Mouse (Mus musculus) limb, embryonic 13.5 days (tissue): ENCODE measurements at regions not wholly inside any gene's neighbourhood (a gene's known extent, or its start where the extent isn't known, plus 50 kb on each side); places are given as distances from the start of the nearest gene placed in this dataset.
A peak's percentile ranks its signal among the peaks of the same experiment; 100 is the strongest.

ENCODE experiments used
- ATAC-seq: fragments of 200-750 bp; cut with Nextera tagmentation; 2 replicates; pipeline ENCODE4 v1.8.0; 2017; ENCODE audit warnings: low read depth, moderate number of reproducible peaks, moderate TSS enrichment; ENCODE audit not compliant: low FRiP score
- H3K27ac ChIP-seq: fragments of 300-500 bp; sonication (generic); 2 replicates; pipeline ENCODE4 v1.5.1; 2015; ENCODE audit warnings: inconsistent platforms, mild to moderate bottlenecking, moderate library complexity
- H3K27me3 ChIP-seq: fragments of 300-500 bp; sonication (generic); 2 replicates; pipeline ENCODE4 v1.6.1; 2015; ENCODE audit warnings: mild to moderate bottlenecking, inconsistent platforms
- H3K36me3 ChIP-seq: fragments of 300-500 bp; sonication (generic); 2 replicates; pipeline ENCODE4 v1.6.1; 2015; ENCODE audit warnings: inconsistent platforms, mild to moderate bottlenecking, moderate library complexity
- H3K4me1 ChIP-seq: fragments of 300-500 bp; sonication (generic); 2 replicates; pipeline ENCODE4 v1.6.1; 2015; ENCODE audit warnings: inconsistent platforms
- H3K4me2 ChIP-seq: fragments of 300-500 bp; sonication (generic); replicated peaks from 2 replicates; pipeline ENCODE4 v1.6.1; 2015; ENCODE audit warnings: inconsistent platforms, mild to moderate bottlenecking, moderate library complexity
- H3K4me3 ChIP-seq: fragments of 300-500 bp; sonication (generic); 2 replicates; pipeline ENCODE4 v1.5.1; 2015; ENCODE audit warnings: moderate library complexity, mild to moderate bottlenecking, inconsistent platforms
- H3K9ac ChIP-seq: fragments of 300-500 bp; sonication (generic); 2 replicates; pipeline ENCODE4 v1.6.1; 2015; ENCODE audit warnings: mild to moderate bottlenecking, inconsistent platforms
- H3K9me3 ChIP-seq: fragments of 300-500 bp; sonication (generic); 2 replicates; pipeline ENCODE4 v1.6.1; 2016; ENCODE audit warnings: inconsistent platforms
- WGBS: fragments of 180-500 bp; shearing (Covaris S2); methylation state at CpG from one replicate; pipeline ENCODE4 v1.1.7; 2015; 5-methylcytosine and 5-hydroxymethylcytosine counted together

DNA sequence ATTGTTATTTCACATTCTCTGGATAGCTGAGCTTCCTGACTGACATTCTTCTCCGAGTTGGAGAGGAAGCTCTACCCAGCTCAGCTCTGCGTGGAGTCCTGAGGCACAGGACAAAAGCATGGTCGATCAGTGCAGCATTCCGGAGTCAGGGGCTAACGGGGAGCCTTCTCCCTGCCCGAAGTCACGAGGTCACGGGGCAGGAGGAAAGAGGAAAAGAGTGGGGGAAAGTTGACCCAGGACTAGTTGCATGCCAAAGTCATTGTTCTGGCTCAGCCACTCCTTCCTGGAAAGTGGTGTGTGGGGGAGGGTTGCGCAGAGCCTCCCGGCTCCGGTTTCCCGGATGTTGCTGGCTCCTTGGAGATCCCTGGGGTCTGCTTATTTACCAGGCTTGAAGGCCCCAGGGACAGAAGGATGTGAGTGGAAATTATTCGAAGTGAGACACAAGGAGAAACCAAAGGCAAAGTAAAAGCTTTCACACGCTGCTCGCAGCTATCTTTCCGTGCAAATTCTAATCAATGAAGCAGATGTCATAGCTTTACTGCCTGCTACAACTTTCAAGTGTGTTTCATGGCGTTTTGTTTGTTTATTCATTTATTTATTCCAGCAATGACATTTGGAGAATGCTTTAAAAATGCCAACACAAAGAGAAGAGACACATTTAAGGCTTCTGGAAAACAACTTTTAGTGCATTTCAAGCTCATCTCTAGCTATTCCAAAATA, 221.8 kb downstream of the Fam43a start:
- ATAC-seq, result peak; percentile 79
- Histone ChIP-seq H3K4me1 (peaks cover 31% of the 10 kb centered on the region), H3K4me2 (peak overlapping the region; percentile 60), H3K27ac (0 out of 2 replicates have a peak overlapping the region, but pooled peaks have one; percentile 55), H3K9ac (peak overlapping the region; percentile 53), H3K36me3 (no peaks in the 10 kb centered on the region), H3K27me3 (no peaks in the 10 kb centered on the region), H3K4me3 (peak overlapping the region; percentile 25), H3K9me3 (no peaks in the 10 kb centered on the region)
- 9% methylated on average over 17 of the region's 17 CpGs for WGBS

DNA sequence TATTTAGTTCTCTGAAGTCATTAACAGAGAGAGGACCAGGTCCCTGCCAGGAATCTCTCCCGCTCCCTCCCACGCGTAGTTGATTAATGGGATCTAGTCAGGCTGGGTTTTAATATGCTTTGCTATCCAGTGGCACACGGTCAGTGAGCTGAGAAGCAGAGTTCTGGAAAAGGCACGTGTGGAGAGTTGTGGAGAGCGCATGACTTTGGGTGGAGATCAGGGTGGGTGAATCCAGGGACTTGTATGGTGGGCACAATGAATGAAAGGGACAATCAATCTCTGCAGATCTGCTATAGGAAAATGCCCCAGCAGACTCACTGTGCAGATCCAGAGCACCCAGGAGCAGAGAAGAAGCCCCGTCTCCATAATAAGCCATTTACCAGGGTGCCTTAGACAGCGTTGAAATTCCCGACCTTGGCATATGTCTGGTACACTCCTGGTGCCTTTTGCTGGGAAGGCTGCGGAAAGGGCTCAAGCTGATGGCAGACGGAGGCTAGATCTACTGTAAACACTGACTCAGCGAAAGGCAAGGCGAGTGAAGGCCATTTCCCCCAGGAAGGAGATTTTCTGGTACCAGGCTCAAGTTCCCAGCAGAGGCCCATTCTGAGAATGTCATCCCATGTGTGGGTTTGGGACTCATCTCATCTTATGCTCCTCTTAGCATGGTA, 222.5 kb downstream of the Fam43a start:
- Histone ChIP-seq H3K4me2 (no peak overlapping the region), H3K27me3 (no peaks in the 10 kb centered on the region), H3K27ac (peak overlapping the region; percentile 15; the same call in 1 of the 2 replicates), H3K9ac (no peak overlapping the region; the same call in 1 of the 2 replicates), H3K4me3 (no peak overlapping the region), H3K36me3 (no peaks in the 10 kb centered on the region), H3K4me1 (peaks cover 33% of the 10 kb centered on the region), H3K9me3 (no peaks in the 10 kb centered on the region)
- no peak for ATAC-seq
- WGBS, result 57% methylated on average over 13 of the region's 13 CpGs

DNA sequence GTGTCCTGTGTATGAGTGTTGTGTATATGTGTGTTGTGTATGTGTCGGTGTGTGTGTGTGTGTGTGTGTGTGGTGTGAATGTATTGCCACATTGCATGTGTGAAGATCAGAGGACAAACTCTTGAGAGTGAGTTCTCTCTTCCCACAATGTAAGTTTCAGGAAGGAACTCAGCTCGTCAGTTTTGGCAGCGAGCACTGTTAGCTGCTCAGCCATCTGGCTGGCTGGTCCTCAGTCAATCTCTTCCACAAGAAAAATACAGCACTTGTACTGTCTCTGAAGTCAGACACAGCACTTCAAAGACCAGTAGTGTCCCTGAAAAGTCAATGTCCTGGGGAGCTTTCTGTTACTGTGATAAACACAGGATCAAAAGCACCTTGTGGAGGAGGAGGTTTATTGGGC, 226.6 kb downstream of the Fam43a start:
- no peak overlapping the region for H3K9ac ChIP-seq
- H3K4me2 ChIP-seq, result no peak overlapping the region
- no peaks in the 10 kb centered on the region for H3K9me3 ChIP-seq
- no peaks in the 10 kb centered on the region for H3K36me3 ChIP-seq
- no peaks in the 10 kb centered on the region for H3K27me3 ChIP-seq
- H3K4me1 ChIP-seq, result peaks cover 31% of the 10 kb centered on the region
- WGBS, result 34% methylated on average over 3 of the region's 3 CpGs
- no peak overlapping the region for H3K4me3 ChIP-seq
- ATAC-seq, result no peak
- no peak overlapping the region for H3K27ac ChIP-seq

DNA sequence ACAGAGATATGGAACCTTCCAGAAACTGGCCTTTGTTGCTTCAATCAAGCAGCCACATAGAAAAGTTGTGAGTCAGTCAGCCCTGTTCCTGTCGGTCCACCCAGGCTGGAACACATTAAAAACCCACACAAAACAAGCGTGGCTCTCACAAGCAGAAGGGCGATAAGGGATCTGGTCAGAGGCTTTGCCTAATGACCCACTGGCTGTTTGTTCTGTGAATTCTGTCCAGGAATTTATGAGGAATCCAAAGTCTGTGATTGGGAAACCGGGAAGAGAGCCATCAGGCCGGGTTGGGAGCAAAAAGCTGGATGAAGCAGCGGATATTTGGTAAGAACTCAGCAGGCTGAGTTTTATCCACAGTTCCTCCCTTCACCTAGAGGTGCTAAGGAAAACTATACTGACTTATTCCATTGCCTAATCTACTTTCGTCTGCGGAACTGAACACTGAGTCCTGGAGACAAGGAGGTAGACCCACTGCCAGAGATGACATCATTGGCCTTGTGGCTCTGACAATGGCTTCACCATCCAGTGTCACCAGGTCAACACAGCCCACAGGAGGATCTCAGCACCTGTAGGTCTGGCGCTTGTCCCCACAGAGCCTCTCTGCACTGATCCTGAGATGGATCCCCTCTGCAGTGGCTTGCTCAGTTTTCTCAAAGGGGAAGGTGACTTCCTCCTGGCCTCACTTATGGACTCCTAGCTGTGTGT, 228.5 kb downstream of the Fam43a start:
- no peak overlapping the region for H3K4me3 ChIP-seq
- H3K36me3 ChIP-seq, result no peaks in the 10 kb centered on the region
- no peak overlapping the region for H3K4me2 ChIP-seq
- no peak for ATAC-seq
- no peak overlapping the region; the same call in 1 of the 2 replicates for H3K27ac ChIP-seq
- WGBS, result 61% methylated on average over 9 of the region's 9 CpGs
- H3K9me3 ChIP-seq, result peaks cover 9% of the 10 kb centered on the region; the same call in 1 of the 2 replicates
- H3K27me3 ChIP-seq, result no peaks in the 10 kb centered on the region
- H3K9ac ChIP-seq, result no peak overlapping the region
- H3K4me1 ChIP-seq, result peaks cover 18% of the 10 kb centered on the region

DNA sequence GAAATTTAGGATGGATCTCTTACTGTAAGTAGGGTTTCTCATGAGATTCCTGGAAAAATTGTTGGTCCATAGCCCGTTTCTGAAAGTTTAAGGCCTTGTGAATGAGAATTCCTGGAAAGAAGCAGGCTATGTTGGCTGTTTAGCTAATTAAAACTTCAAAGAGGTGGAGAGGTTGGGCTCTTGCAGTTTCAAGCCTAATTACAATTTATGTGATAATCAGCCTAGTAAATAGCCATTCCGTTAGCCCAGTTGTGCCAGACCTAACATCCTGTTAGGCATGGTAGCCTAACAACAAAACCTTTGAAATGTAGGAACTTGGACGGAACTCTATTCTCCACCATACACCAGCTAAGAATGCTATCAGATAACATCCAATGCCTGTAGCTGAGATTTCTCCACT, 235.0 kb downstream of the Fam43a start:
- peaks cover 9% of the 10 kb centered on the region; the same call in 1 of the 2 replicates for H3K9me3 ChIP-seq
- H3K27ac ChIP-seq, result no peak overlapping the region
- WGBS, result 26% methylated on average over 3 of the region's 3 CpGs
- ATAC-seq, result no peak
- H3K27me3 ChIP-seq, result no peaks in the 10 kb centered on the region
- H3K4me2 ChIP-seq, result no peak overlapping the region
- no peak overlapping the region for H3K9ac ChIP-seq
- no peak overlapping the region for H3K4me3 ChIP-seq
- peaks cover 10% of the 10 kb centered on the region; the same call in 1 of the 2 replicates for H3K4me1 ChIP-seq
- H3K36me3 ChIP-seq, result no peaks in the 10 kb centered on the region

DNA sequence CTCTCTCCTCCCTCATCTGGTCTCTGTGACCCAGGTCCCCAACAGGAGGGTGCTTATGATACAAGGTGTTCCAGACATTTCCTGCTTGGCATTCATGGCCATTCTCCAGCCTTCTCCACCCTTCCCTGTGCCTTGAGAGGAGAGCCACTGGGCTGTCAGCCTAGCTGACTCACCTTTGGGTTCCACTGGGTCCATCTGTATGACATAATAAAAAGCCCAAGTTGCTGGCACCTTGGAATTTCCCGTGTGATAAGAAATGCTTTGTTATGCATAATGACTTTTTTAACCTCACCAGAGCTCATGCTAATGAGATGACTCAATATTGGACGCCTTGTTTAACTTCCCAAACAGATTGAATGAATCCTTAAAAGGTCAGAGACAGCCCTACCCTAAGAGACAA, 236.2 kb downstream of the Fam43a start:
- no peak overlapping the region for H3K4me3 ChIP-seq
- no peaks in the 10 kb centered on the region for H3K36me3 ChIP-seq
- 72% methylated on average over 2 of the region's 2 CpGs for WGBS
- no peak overlapping the region for H3K4me2 ChIP-seq
- peaks cover 20% of the 10 kb centered on the region for H3K9me3 ChIP-seq
- H3K27ac ChIP-seq, result no peak overlapping the region
- no peak for ATAC-seq
- H3K9ac ChIP-seq, result no peak overlapping the region
- peaks cover 10% of the 10 kb centered on the region; the same call in 1 of the 2 replicates for H3K4me1 ChIP-seq
- no peaks in the 10 kb centered on the region for H3K27me3 ChIP-seq

DNA sequence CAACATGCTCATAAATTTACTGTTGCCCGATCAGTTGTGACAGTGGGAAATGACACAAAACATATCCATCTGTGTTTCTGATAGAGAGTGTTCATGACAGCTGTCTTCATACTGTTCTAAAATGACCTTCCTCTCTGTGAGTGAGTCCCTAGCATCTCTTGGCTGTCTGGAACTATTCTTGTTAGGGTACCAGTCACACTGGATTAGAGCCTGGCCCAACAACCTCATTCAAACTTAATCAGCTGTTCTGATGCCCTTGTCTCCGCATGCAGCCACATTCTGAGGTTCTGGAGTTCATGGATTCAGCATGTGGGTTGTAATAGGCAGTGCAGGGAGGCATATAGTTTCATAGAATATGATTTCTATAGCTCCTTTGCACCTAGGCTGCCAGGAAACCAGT, 238.4 kb downstream of the Xxylt1 start:
- no peak for ATAC-seq
- H3K4me2 ChIP-seq, result no peak overlapping the region
- no peak overlapping the region for H3K9ac ChIP-seq
- no peak overlapping the region for H3K27ac ChIP-seq
- H3K9me3 ChIP-seq, result peaks cover 24% of the 10 kb centered on the region
- 78% methylated on average over 2 of the region's 2 CpGs for WGBS
- H3K36me3 ChIP-seq, result no peaks in the 10 kb centered on the region
- H3K27me3 ChIP-seq, result no peaks in the 10 kb centered on the region
- no peak overlapping the region for H3K4me3 ChIP-seq
- H3K4me1 ChIP-seq, result no peaks in the 10 kb centered on the region

DNA sequence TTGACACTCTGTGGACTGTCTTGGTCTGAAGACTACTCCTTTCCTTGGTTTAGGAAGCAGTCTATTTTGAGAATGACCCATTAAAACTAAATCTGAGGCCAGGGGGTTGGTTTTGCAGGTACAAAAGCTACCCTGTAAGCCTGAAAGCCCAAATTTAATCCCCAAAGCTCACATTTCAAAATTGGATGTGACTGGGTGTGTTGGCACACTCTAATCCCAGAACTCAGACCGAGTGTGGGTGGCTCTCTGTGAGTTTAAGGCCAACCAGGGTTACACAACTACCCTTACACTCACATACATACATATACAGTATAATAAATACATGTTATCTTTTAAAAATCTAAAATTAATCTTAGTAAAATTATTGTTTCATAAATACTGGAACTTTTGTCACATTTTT, 228.6 kb downstream of the Xxylt1 start:
- H3K9ac ChIP-seq, result no peak overlapping the region

DNA sequence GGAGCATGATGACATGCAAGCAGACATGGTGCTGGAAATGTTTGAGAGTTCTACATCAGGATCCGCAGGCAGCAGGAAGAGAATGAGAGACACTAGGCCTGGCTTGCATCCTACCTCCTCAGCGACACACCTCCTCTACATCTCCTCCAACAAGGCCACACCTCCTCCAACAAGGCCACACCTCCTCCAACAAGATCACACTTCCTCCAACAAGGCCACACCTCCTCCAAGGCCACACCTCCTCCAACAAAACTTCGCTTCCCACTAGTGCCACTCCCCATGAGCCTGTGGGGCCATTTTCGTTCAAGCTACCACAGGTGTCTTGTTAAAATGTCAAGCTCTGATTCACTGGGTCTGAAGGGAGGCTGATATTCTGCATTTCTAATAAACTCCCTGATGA, 226.5 kb downstream of the Xxylt1 start:
- no peak overlapping the region for H3K9ac ChIP-seq
- no peak overlapping the region for H3K4me3 ChIP-seq
- 68% methylated on average over 4 of the region's 4 CpGs for WGBS
- no peak overlapping the region for H3K4me2 ChIP-seq
- no peaks in the 10 kb centered on the region for H3K36me3 ChIP-seq
- H3K27ac ChIP-seq, result no peak overlapping the region
- ATAC-seq, result no peak
- no peaks in the 10 kb centered on the region for H3K27me3 ChIP-seq
- no peaks in the 10 kb centered on the region for H3K9me3 ChIP-seq
- no peaks in the 10 kb centered on the region for H3K4me1 ChIP-seq

More for the DNA sequence above, 228.6 kb downstream of the Xxylt1 start:
- WGBS, result 72% methylated on average over 1 of the region's 1 CpGs
- Histone ChIP-seq H3K27ac (no peak overlapping the region), H3K4me2 (no peak overlapping the region), H3K4me1 (no peaks in the 10 kb centered on the region), H3K27me3 (no peaks in the 10 kb centered on the region), H3K4me3 (no peak overlapping the region), H3K36me3 (no peaks in the 10 kb centered on the region), H3K9me3 (no peaks in the 10 kb centered on the region)
- no peak for ATAC-seq

DNA sequence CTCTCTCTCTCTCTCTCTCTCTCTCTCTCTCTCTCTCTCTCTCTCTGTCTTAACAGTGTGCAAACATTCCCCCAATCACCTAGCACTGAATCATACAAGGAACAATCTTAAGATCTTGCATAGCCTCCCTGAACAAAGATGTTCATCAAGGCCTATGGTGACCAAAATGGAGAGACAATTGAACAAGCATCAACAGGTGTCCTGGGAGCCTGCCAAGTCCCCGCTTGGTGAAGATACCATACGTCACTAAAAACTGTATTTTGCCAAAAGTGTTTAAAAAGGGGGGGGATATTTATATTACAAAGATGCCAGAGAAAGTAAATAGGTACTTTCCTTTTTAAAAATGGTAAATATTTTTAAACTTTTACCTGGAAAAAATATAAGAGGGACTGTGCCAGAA, 223.6 kb downstream of the Xxylt1 start:
- Histone ChIP-seq H3K27ac (no peak overlapping the region), H3K4me2 (no peak overlapping the region), H3K4me1 (no peaks in the 10 kb centered on the region), H3K36me3 (no peaks in the 10 kb centered on the region), H3K27me3 (no peaks in the 10 kb centered on the region), H3K9ac (no peak overlapping the region), H3K4me3 (no peak overlapping the region), H3K9me3 (0 out of 2 replicates have a peak, but pooled peaks cover 3% of the 10 kb centered on the region)
- ATAC-seq, result no peak
- 76% methylated on average over 2 of the region's 2 CpGs for WGBS

DNA sequence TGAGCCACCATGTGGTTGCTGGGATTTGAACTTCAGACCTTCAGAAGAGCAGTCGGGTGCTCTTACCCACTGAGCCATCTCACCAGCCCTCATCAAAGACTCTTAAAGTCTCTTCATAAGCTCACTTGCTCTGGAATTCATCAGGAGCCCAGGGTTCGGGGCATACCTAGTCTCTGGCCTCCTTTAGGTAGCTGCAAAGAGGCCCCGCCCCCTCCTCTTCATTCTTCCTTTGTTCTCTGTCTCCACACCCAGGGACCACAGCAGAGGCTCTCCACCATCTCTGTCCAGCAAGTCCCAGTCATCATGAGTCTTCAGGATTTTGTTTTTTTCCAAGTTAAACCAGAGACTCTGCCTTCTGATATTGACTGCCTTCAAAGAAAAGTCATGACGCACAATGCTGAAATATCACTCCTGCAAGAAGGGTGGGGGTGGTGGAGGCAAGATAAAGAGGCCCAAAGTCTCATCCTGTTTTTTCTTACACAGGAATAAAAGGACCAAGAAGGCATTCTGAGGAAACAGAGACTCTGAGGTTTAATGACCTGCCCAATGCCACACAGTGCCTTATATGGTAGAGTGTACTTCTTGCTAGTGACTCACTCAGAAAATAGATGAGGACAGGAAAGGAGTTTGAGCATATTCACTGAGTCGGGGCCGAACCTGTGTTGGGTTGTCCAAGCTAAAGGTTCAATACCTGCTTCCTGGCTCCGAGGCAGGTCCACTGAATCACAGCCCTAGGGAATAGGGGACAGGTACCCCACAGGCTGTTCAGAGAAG, 211.9 kb downstream of the Xxylt1 start:
- no peak overlapping the region for H3K9ac ChIP-seq

More for the DNA sequence above, 211.9 kb downstream of the Xxylt1 start:
- Histone ChIP-seq H3K9me3 (0 out of 2 replicates have a peak, but pooled peaks cover 6% of the 10 kb centered on the region), H3K4me1 (peaks cover 25% of the 10 kb centered on the region), H3K27ac (no peak overlapping the region), H3K36me3 (no peaks in the 10 kb centered on the region), H3K4me2 (no peak overlapping the region), H3K27me3 (peaks cover 7% of the 10 kb centered on the region; the same call in 1 of the 2 replicates), H3K4me3 (no peak overlapping the region)
- 93% methylated on average over 7 of the region's 7 CpGs for WGBS
- ATAC-seq, result no peak
